Mouse (Mus musculus) left cerebral cortex, adult 18-20 months (tissue): Measurements from ENCODE around the gene Asxl1. TPM values are rescaled to one million over a fixed set of nuclear protein-coding genes. Genes with fewer than 3 reads are reported as not detected.

Experiments used
- DNase-seq, 2 experiments: peaks; one replicate each; pipeline ENCODE4 v3.0.0; 2021 to 2022; ENCODE audit warnings: low spot score in 2 of 2, mixed read lengths in 1 of 2
- total RNA-seq, 2 experiments: library from RNA; stranded (reverse); gene quantifications; 2 replicates each; pipeline ENCODE4 v1.2.3; 2021

Gene Asxl1
- total RNA-seq, 2 experiments from 2014 or later: 34.6 to 36.5 TPM

- DNase-seq: no peak
These were observed 95.1 kb downstream of the Asxl1 start for GRCm38 (mm10) chr2:153440755-153441154.

GRCm38 (mm10) chr2:153441228-153441627, 95.6 kb downstream of the Asxl1 start:
- DNase-seq: no peak

- no peak for DNase-seq
These were observed 97.1 kb downstream of the Asxl1 start for GRCm38 (mm10) chr2:153442720-153443119.

- DNase-seq: peak; percentile 28 to 55
These were observed 98.0 kb downstream of the Asxl1 start for GRCm38 (mm10) chr2:153443434-153444240.

GRCm38 (mm10) chr2:153444254-153445136, 98.9 kb downstream of the Asxl1 start:
- peak; percentile 51 to 65 for DNase-seq

- DNase-seq: peak in 1 of 2 experiments; percentile 62
These were observed 99.7 kb downstream of the Asxl1 start for GRCm38 (mm10) chr2:153445137-153446016.

GRCm38 (mm10) chr2:153446017-153446408, 100.4 kb downstream of the Asxl1 start:
- peak; percentile 48 to 62 for DNase-seq

- no peak for DNase-seq
These were observed 100.8 kb downstream of the Asxl1 start for GRCm38 (mm10) chr2:153446476-153446875.

- no peak for DNase-seq
These were observed 102.1 kb downstream of the Asxl1 start for GRCm38 (mm10) chr2:153447719-153448118.

GRCm38 (mm10) chr2:153448519-153448918, 102.9 kb downstream of the Asxl1 start:
- DNase-seq: no peak

Other genes with a start within 250 kb of the Asxl1 start
- gene Hck, start 237.4 kb upstream of the Asxl1 start, total RNA-seq: 1 to 10 TPM; 2.3 to 3.3 TPM
- gene Tm9sf4, start 184.5 kb upstream of the Asxl1 start, total RNA-seq: 100 to 1,000 TPM; 101 to 106 TPM
- 10 to 100 TPM; 24.3 to 24.8 TPM for gene Tspyl3, start 120.4 kb upstream of the Asxl1 start, total RNA-seq
- gene Plagl2, start 104.4 kb upstream of the Asxl1 start, total RNA-seq: 1 to 10 TPM; 5.9 to 6.5 TPM
- gene Pofut1, start 104.3 kb upstream of the Asxl1 start, total RNA-seq: 10 to 100 TPM; 13.8 to 15.8 TPM
- gene Kif3b, start 54.4 kb upstream of the Asxl1 start, total RNA-seq: 10 to 100 TPM; 53.5 to 56.9 TPM
- 1 to 10 TPM in 1 of 2 experiments, not detected in 1; 1.3 TPM for gene 4930404H24Rik, start 147.0 kb downstream of the Asxl1 start, total RNA-seq
- 10 to 100 TPM; 44.0 to 55.2 TPM for gene Nol4l, start 184.1 kb downstream of the Asxl1 start, total RNA-seq